Mouse (Mus musculus) limb, embryonic 10.5 days (tissue): ENCODE data around the gene Mier2. TPM values are rescaled to one million over a fixed set of nuclear protein-coding genes. Genes with fewer than 3 reads are reported as not detected.

Experiments used
- DNase-seq: peaks from one replicate; pipeline ENCODE4 v3.0.0-alpha.2; 2017; ENCODE audit warnings: low spot score
- H3K27ac ChIP-seq: fragments of 300-500 bp; sonication (generic); 2 replicates; pipeline ENCODE4 v1.5.1; 2016; ENCODE audit warnings: mild to moderate bottlenecking
- H3K27me3 ChIP-seq: fragments of 300-500 bp; sonication (generic); 2 replicates; pipeline ENCODE4 v1.6.1; 2016; ENCODE audit warnings: low read depth, mild to moderate bottlenecking; ENCODE audit not compliant: poor library complexity, severe bottlenecking
- H3K36me3 ChIP-seq: fragments of 300-500 bp; sonication (generic); 2 replicates; pipeline ENCODE4 v1.6.1; 2016; ENCODE audit warnings: mild to moderate bottlenecking, moderate library complexity
- H3K4me1 ChIP-seq: fragments of 300-500 bp; sonication (generic); 2 replicates; pipeline ENCODE4 v1.6.1; 2016
- H3K4me3 ChIP-seq: fragments of 300-500 bp; sonication (generic); 2 replicates; pipeline ENCODE4 v1.5.1; 2016; ENCODE audit warnings: mild to moderate bottlenecking, moderate library complexity
- H3K9me3 ChIP-seq: fragments of 300-500 bp; sonication (generic); replicated peaks from 2 replicates; pipeline ENCODE4 v1.6.1; 2016; ENCODE audit warnings: mild to moderate bottlenecking
- WGBS: fragments of 180-500 bp; shearing (Covaris S2); methylation state at CpG from one replicate; pipeline ENCODE4 v1.1.7; 2016; 5-methylcytosine and 5-hydroxymethylcytosine counted together
- polyA plus RNA-seq: library from polyadenylated mRNA; unstranded; fragments of >200 nt; fragmentation: Nextera tagmentation; extraction: Ambion mirVana; gene quantifications from 2 replicates; pipeline ENCODE4 v1.2.1, GENCODE M21; 2016

Mier2 gene
- polyA plus RNA-seq: 71.3 and 79.8 TPM in 2 replicates

- peak; percentile 87 for DNase-seq
These were observed at the start of gene Mier2 for GRCm38 (mm10) chr10:79554330-79555237. Mier2 (minus strand) TSS chr10:79555199.

DNA sequence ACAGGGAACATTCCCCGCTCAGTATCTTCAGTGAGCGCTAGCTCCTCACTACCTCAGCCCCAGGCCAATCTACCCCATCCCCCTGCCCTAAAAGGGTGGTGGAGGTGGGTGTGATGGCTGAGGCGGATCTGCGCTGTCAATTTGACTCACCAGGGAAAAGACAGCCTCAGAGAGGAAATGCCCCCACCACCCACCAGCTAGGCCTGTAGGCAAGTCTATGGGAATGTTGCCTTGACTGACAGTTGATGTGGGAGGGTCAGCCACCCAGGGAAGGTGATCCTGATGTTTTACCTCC lies 42.9 kb upstream of the Mier2 start:
- Histone ChIP-seq H3K27me3 (peaks cover 38% of the 10 kb centered on the region), H3K4me3 (no peak overlapping the region), H3K9me3 (no peaks in the 10 kb centered on the region), H3K36me3 (no peaks in the 10 kb centered on the region), H3K27ac (no peak overlapping the region), H3K4me1 (no peaks in the 10 kb centered on the region)
- DNase-seq: no peak
- 72% methylated on average over 4 of the region's 4 CpGs for WGBS

More at GRCm38 (mm10) chr10:79554330-79555237, at the start of gene Mier2:
- peak within 1 kb of the TSS; percentile 98 for H3K27ac ChIP-seq
- under 1% methylated on average over 107 of the region's 108 CpGs for WGBS
- no peaks in the 10 kb centered on the region for H3K9me3 ChIP-seq
- H3K4me3 ChIP-seq: peak within 1 kb of the TSS; percentile 98
- H3K4me1 ChIP-seq: peaks cover 30% of the 10 kb centered on the region
- H3K36me3 ChIP-seq: peaks cover 19% of the 10 kb centered on the region
- H3K27me3 ChIP-seq: no peaks in the 10 kb centered on the region

- no peak overlapping the region for H3K4me3 ChIP-seq
- WGBS: 48% methylated on average over 13 of the region's 13 CpGs
- no peaks in the 10 kb centered on the region for H3K36me3 ChIP-seq
- H3K9me3 ChIP-seq: no peaks in the 10 kb centered on the region
- H3K27me3 ChIP-seq: peaks cover 38% of the 10 kb centered on the region
- H3K4me1 ChIP-seq: no peaks in the 10 kb centered on the region
- no peak for DNase-seq
- H3K27ac ChIP-seq: no peak overlapping the region
These were observed 42.3 kb upstream of the Mier2 start for GRCm38 (mm10) chr10:79597051-79597935.

- no peak overlapping the region for H3K4me3 ChIP-seq
- no peak for DNase-seq
- peaks cover 38% of the 10 kb centered on the region for H3K27me3 ChIP-seq
- no peaks in the 10 kb centered on the region for H3K9me3 ChIP-seq
- no peak overlapping the region for H3K27ac ChIP-seq
- no peaks in the 10 kb centered on the region for H3K36me3 ChIP-seq
- 61% methylated on average over 8 of the region's 8 CpGs for WGBS
- no peaks in the 10 kb centered on the region for H3K4me1 ChIP-seq
These were observed 40.6 kb upstream of the Mier2 start for GRCm38 (mm10) chr10:79595590-79595929.

GRCm38 (mm10) chr10:79594872-79595589 lies 40.0 kb upstream of the Mier2 start:
- peaks cover 38% of the 10 kb centered on the region for H3K27me3 ChIP-seq
- H3K9me3 ChIP-seq: no peaks in the 10 kb centered on the region
- peak; percentile 68 for DNase-seq
- H3K4me3 ChIP-seq: no peak overlapping the region
- 20% methylated on average over 17 of the region's 17 CpGs for WGBS
- no peak overlapping the region for H3K27ac ChIP-seq
- no peaks in the 10 kb centered on the region for H3K4me1 ChIP-seq
- H3K36me3 ChIP-seq: no peaks in the 10 kb centered on the region

DNA sequence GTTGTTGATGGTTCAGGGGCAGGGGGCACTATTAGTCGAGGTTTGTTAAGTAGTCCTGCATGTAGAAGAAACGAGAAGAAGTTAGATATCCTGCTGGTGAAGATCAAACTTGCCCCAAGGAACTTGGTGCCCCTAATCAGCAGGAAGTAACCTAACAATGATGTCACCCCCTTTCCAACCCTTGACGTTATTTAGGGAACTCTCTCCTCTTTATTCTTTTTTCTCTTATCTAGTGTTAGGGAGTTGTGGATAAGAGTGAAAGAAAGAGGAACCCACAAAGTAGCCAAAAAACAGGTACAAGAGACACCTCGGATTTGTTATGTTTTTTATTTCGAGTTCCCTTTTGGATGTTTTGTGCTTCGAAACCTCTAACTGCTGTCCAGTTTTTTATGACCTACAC lies 39.1 kb upstream of the Mier2 start:
- no peak overlapping the region for H3K27ac ChIP-seq
- no peak overlapping the region for H3K4me3 ChIP-seq
- 64% methylated on average over 6 of the region's 6 CpGs for WGBS
- H3K9me3 ChIP-seq: no peaks in the 10 kb centered on the region
- DNase-seq: no peak
- no peaks in the 10 kb centered on the region for H3K36me3 ChIP-seq
- peaks cover 38% of the 10 kb centered on the region for H3K27me3 ChIP-seq
- H3K4me1 ChIP-seq: no peaks in the 10 kb centered on the region

GRCm38 (mm10) chr10:79590702-79591101 lies 35.7 kb upstream of the Mier2 start:
- H3K27me3 ChIP-seq: peaks cover 20% of the 10 kb centered on the region
- 95% methylated on average over 1 of the region's 1 CpGs for WGBS
- H3K27ac ChIP-seq: no peak overlapping the region
- H3K4me3 ChIP-seq: no peak overlapping the region
- no peaks in the 10 kb centered on the region for H3K36me3 ChIP-seq
- H3K4me1 ChIP-seq: no peaks in the 10 kb centered on the region
- no peaks in the 10 kb centered on the region for H3K9me3 ChIP-seq
- no peak for DNase-seq

GRCm38 (mm10) chr10:79587752-79588126 lies 32.7 kb upstream of the Mier2 start:
- H3K4me3 ChIP-seq: no peak overlapping the region
- no peaks in the 10 kb centered on the region for H3K27me3 ChIP-seq
- no peak for DNase-seq
- WGBS: 71% methylated on average over 4 of the region's 4 CpGs
- no peaks in the 10 kb centered on the region for H3K36me3 ChIP-seq
- no peaks in the 10 kb centered on the region for H3K4me1 ChIP-seq
- no peak overlapping the region for H3K27ac ChIP-seq
- H3K9me3 ChIP-seq: no peaks in the 10 kb centered on the region

GRCm38 (mm10) chr10:79587061-79587751 lies 32.2 kb upstream of the Mier2 start, which contains the start of gene Theg:
Theg (minus strand) TSS chr10:79587331.
- Histone ChIP-seq H3K9me3 (no peaks in the 10 kb centered on the region), H3K27ac (no peak within 1 kb of the TSS), H3K4me1 (no peaks in the 10 kb centered on the region), H3K4me3 (no peak within 1 kb of the TSS), H3K36me3 (no peaks in the 10 kb centered on the region), H3K27me3 (no peaks in the 10 kb centered on the region)
- peak; percentile 18 for DNase-seq
- WGBS: 86% methylated on average over 5 of the region's 5 CpGs

DNA sequence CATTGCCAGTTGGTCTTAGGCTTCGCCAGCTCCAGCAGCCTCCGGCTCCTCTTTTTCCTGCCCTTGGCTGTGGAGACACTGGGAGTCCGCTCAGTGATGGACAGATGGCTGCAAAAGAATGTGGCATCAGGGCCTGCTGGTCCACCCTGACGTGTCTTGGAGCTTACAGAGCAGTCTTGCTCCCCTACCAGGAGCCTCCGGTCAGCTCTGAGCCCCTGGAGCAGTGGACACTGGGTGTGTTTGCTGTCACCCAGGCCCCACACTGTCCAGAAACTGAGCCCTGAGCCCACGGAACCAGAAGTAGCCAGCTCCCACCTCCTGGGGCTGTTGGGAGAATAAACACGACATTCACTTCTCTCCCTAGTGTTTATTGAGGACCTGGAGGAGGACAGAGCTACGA lies 31.2 kb upstream of the Mier2 start:
- DNase-seq: peak; percentile 20

DNA sequence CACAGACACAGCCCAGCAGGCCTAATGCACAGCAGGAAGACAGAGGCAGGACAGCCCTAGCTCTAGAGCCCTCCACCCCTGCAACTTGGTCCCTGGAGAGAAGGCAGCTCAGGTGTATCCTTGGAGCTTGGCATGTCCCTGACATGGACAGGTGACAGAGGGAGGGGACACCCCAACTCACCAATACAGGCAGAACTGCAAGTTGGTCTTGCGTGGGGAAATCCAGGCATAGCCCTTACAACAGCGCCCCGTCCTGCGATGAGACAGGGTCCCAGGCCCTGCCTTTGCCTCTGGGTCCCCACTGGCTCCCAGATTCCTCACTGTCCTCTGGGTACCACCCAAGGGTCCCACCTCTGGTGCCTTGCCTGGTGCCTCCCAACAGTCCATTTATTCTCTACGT lies 30.7 kb upstream of the Mier2 start:
- 96% methylated on average over 5 of the region's 5 CpGs for WGBS
- Histone ChIP-seq H3K27ac (no peak overlapping the region), H3K36me3 (no peaks in the 10 kb centered on the region), H3K27me3 (no peaks in the 10 kb centered on the region), H3K4me3 (no peak overlapping the region), H3K9me3 (no peaks in the 10 kb centered on the region), H3K4me1 (no peaks in the 10 kb centered on the region)
- no peak for DNase-seq

More for the DNA sequence above, 31.2 kb upstream of the Mier2 start:
- no peaks in the 10 kb centered on the region for H3K36me3 ChIP-seq
- WGBS: 76% methylated on average over 8 of the region's 8 CpGs
- no peak overlapping the region for H3K27ac ChIP-seq
- no peaks in the 10 kb centered on the region for H3K9me3 ChIP-seq
- no peaks in the 10 kb centered on the region for H3K4me1 ChIP-seq
- no peak overlapping the region for H3K4me3 ChIP-seq
- no peaks in the 10 kb centered on the region for H3K27me3 ChIP-seq

DNA sequence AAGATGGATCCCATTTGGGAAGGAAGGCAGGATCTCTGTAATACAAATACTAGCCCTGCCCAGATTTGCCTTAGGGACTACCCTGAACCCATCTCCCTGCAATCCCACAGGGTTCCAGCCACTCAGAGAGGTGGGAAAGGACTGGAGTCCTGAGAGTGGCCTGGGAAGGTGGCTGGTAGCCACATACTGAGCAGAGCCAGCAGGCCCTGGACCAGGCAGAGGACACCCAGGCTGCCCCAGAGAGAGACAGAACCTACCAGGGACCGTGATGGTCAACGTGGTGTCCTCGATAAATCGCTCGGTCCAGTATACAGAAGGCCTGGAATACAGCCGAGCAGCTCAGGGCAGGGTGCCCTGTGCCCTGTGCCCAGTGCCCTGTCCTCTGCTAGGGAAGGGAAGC lies 30.1 kb upstream of the Mier2 start:
- H3K4me1 ChIP-seq: no peaks in the 10 kb centered on the region
- H3K27ac ChIP-seq: no peak overlapping the region
- 96% methylated on average over 6 of the region's 6 CpGs for WGBS
- H3K9me3 ChIP-seq: no peaks in the 10 kb centered on the region
- no peak overlapping the region for H3K4me3 ChIP-seq
- no peaks in the 10 kb centered on the region for H3K36me3 ChIP-seq
- no peaks in the 10 kb centered on the region for H3K27me3 ChIP-seq
- DNase-seq: peak; percentile 19
